Mouse (Mus musculus) midbrain, postnatal 0 days (tissue): Measurements from ENCODE around the gene Cux2. TPM values are rescaled to one million over a fixed set of nuclear protein-coding genes. Genes with fewer than 3 reads are reported as not detected.

Experiments
- ATAC-seq: fragments of 200-750 bp; cut with Nextera tagmentation; 2 replicates; pipeline ENCODE4 v1.8.0; 2017; ENCODE audit warnings: moderate number of reproducible peaks, mild to moderate bottlenecking, moderate TSS enrichment, moderate library complexity; ENCODE audit not compliant: low FRiP score
- DNase-seq: peaks from one replicate; pipeline ENCODE4 v3.0.0-alpha.2; 2015; ENCODE audit warnings: low spot score
- H3K27ac ChIP-seq: fragments of 300-500 bp; sonication (generic); 2 replicates; pipeline ENCODE4 v1.5.1; 2014; ENCODE audit warnings: low read depth, mild to moderate bottlenecking, low read length, mixed read lengths
- H3K27me3 ChIP-seq: fragments of 300-500 bp; sonication (generic); 2 replicates; pipeline ENCODE4 v1.6.1; 2014; ENCODE audit warnings: low read length, control low read depth, mixed read lengths; ENCODE audit not compliant: insufficient read depth
- H3K36me3 ChIP-seq: fragments of 300-500 bp; sonication (generic); 2 replicates; pipeline ENCODE4 v1.6.1; 2014; ENCODE audit warnings: low read length, control low read depth, mixed read lengths; ENCODE audit not compliant: insufficient read depth
- H3K4me1 ChIP-seq: fragments of 300-500 bp; sonication (generic); 2 replicates; pipeline ENCODE4 v1.6.1; 2014; ENCODE audit warnings: mild to moderate bottlenecking, control low read depth, antibody characterized with exemption, low read length, mixed read lengths; ENCODE audit not compliant: insufficient read depth
- H3K4me2 ChIP-seq: fragments of 300-500 bp; sonication (generic); 2 replicates; pipeline ENCODE4 v1.6.1; 2014; ENCODE audit warnings: low read depth, mild to moderate bottlenecking, low read length, mixed read lengths; ENCODE audit not compliant: poor library complexity, severe bottlenecking
- H3K4me3 ChIP-seq: fragments of 300-500 bp; sonication (generic); 2 replicates; pipeline ENCODE4 v1.5.1; 2014; ENCODE audit warnings: low read depth, mild to moderate bottlenecking, low read length, moderate library complexity
- H3K9ac ChIP-seq: fragments of 300-500 bp; sonication (generic); replicated peaks from 2 replicates; pipeline ENCODE4 v1.6.1; 2014; ENCODE audit warnings: mild to moderate bottlenecking, low read length, moderate library complexity, mixed read lengths; ENCODE audit not compliant: poor library complexity, severe bottlenecking
- H3K9me3 ChIP-seq: fragments of 300-500 bp; sonication (generic); 2 replicates; pipeline ENCODE4 v1.6.1; 2016; ENCODE audit warnings: low read length, control low read depth
- CTCF ChIP-seq: IDR thresholded peaks from 2 replicates; pipeline ENCODE4 v1.5.1; 2016; ENCODE audit warnings: antibody characterized with exemption, mild to moderate bottlenecking
- WGBS: fragments of 180-500 bp; shearing (Covaris S2); extraction: QIAGEN DNeasy Blood & Tissue Kit; methylation state at CpG from one replicate; pipeline ENCODE4 v1.1.7; 2014; 5-methylcytosine and 5-hydroxymethylcytosine counted together
- polyA plus RNA-seq: library from polyadenylated mRNA; unstranded; fragments of >200 nt; fragmentation: Nextera tagmentation; extraction: Ambion mirVana; gene quantifications from 2 replicates; pipeline ENCODE4 v1.2.1, GENCODE M21; 2015
- total RNA-seq: library from RNA; depleted of rRNA; stranded (reverse); fragments of >200 nt; gene quantifications from 2 replicates; pipeline ENCODE4 v1.2.3, GENCODE M21; 2014

The Cux2 gene
- total and polyA plus RNA-seq, 2 experiments from 2014 or later: 17.4 to 40.1 TPM

DNA sequence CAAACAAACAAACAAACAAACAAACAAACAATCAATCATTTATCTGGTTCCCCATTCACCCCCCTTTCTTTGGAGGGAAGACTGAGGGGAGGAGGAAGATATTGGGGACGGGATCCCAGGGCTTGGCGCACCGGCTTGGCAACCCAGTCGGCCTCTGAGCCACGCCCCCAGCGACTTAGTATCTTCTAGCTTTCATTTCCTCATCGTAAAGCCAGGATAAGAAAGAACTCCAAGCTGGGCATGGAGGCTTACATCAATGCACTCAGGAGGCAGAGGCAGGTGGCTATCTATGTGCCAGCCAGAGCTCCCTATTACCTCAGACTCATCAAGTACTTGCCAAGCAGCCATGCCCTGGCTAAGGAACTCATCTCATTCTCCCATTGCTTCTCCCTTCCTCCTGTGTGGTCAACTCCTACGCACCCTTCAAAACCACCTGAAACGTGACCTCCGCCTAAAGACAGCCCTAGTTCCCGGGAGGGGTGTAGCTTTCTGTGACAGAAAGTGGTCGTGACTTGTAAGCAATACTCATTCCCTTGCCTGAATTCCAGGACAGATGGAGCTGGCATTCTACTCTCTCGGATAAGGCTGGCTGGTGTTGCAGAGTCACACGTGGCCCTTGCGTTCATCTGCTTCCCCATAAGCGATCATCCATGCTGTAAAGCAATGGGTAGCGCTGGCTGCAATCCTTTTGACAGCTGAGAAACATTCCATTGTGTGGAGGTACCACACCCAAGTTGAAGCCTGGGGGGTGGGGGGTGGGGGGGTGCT, 206.6 kb downstream of the Cux2 start:
- no peak overlapping the region for H3K27ac ChIP-seq
- H3K9ac ChIP-seq: no peak overlapping the region
- peak overlapping the region; percentile 41; the same call in 1 of the 2 replicates for H3K4me3 ChIP-seq
- 18% methylated on average over 17 of the region's 17 CpGs for whole genome bisulfite sequencing
- H3K9me3 ChIP-seq: no peaks in the 10 kb centered on the region
- no peaks in the 10 kb centered on the region; the same call in 1 of the 2 replicates for H3K4me1 ChIP-seq
- peaks cover 13% of the 10 kb centered on the region; the same call in 1 of the 2 replicates for H3K27me3 ChIP-seq
- H3K4me2 ChIP-seq: peak overlapping the region; percentile 61
- DNase-seq (no peak), ATAC-seq (no peak)
- TF ChIP-seq CTCF: no peak
- H3K36me3 ChIP-seq: no peaks in the 10 kb centered on the region

DNA sequence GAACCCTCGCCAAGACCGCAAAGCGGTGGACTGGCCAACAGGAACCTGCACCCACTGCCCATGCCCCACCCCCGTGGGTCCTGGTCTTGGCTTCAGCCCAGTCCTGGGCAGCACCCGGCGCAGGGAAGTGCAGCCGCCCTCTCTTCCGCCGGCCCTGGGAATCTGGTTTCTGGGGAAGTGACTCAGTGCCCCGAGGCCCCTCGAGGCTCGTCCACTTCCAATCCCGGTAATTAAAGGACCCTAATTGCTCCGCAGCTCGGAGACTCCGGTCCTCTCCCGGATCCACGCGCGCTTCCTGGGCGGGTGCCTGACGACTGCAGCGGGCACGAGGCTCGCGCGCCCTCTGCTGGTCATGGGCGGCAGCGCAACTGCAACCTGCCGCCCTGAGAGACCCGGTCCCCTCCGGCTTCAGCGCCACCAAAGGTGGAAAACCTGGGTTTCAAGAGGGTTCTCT, 207.2 kb downstream of the Cux2 start:
- peak; percentile 72 for DNase-seq
- peak overlapping the region; percentile 36 for H3K9ac ChIP-seq
- H3K36me3 ChIP-seq: no peaks in the 10 kb centered on the region
- peak; percentile 96 for TF ChIP-seq CTCF
- peak overlapping the region; percentile 61 for H3K4me2 ChIP-seq
- WGBS: under 1% methylated on average over 33 of the region's 33 CpGs
- H3K4me3 ChIP-seq: peak overlapping the region; percentile 41
- 0 out of 2 replicates have a peak, but pooled peaks have one; percentile 41 for ATAC-seq
- H3K4me1 ChIP-seq: no peaks in the 10 kb centered on the region; the same call in 1 of the 2 replicates
- H3K9me3 ChIP-seq: no peaks in the 10 kb centered on the region
- H3K27ac ChIP-seq: no peak overlapping the region
- H3K27me3 ChIP-seq: peaks cover 14% of the 10 kb centered on the region; the same call in 1 of the 2 replicates

DNA sequence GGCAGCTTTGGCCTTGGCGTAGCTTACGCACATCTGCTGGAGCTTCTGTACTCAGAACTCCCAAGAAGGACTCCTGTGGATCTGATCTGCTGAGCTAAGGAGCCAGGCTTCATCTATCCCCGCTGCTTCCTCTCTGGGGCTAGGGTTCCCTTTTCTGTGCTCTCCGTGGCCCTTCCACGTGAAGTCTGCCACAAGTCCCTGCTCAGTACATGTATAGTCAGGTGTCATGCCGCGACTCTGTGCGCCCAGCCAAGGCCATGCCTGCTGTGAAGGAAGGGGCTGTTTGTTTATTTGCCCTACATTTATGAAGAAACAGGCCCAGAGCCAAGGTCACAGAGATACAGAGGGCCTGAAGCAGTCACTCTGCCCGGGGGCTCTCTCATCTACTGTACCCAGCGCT, 207.9 kb downstream of the Cux2 start:
- no peak for TF ChIP-seq CTCF
- Histone ChIP-seq H3K9ac (no peak overlapping the region), H3K9me3 (no peaks in the 10 kb centered on the region), H3K27ac (no peak overlapping the region), H3K4me1 (peaks cover 6% of the 10 kb centered on the region), H3K27me3 (peaks cover 21% of the 10 kb centered on the region; the same call in 1 of the 2 replicates), H3K36me3 (no peaks in the 10 kb centered on the region), H3K4me2 (no peak overlapping the region), H3K4me3 (no peak overlapping the region)
- ATAC-seq: no peak
- no peak for DNase-seq
- 53% methylated on average over 10 of the region's 10 CpGs for WGBS

- H3K9me3 ChIP-seq: no peaks in the 10 kb centered on the region
- peaks cover 21% of the 10 kb centered on the region; the same call in 1 of the 2 replicates for H3K27me3 ChIP-seq
- no peak overlapping the region for H3K4me2 ChIP-seq
- H3K4me3 ChIP-seq: no peak overlapping the region
- H3K27ac ChIP-seq: no peak overlapping the region
- ATAC-seq (no peak), DNase-seq (no peak)
- WGBS: 91% methylated on average over 9 of the region's 9 CpGs
- H3K9ac ChIP-seq: no peak overlapping the region
- H3K4me1 ChIP-seq: peaks cover 6% of the 10 kb centered on the region
- no peaks in the 10 kb centered on the region for H3K36me3 ChIP-seq
- TF ChIP-seq CTCF: no peak
These were observed 208.4 kb downstream of the Cux2 start for GRCm38 (mm10) chr5:121841516-121841915.

GRCm38 (mm10) chr5:121839128-121839473, 210.8 kb downstream of the Cux2 start:
- H3K9me3 ChIP-seq: no peaks in the 10 kb centered on the region
- peak overlapping the region; percentile 94 for H3K4me2 ChIP-seq
- TF ChIP-seq CTCF: no peak
- DNase-seq (no peak), ATAC-seq (no peak)
- H3K27ac ChIP-seq: no peak overlapping the region
- peaks cover 14% of the 10 kb centered on the region for H3K4me1 ChIP-seq
- peak overlapping the region; percentile 25; the same call in 1 of the 2 replicates for H3K9ac ChIP-seq
- peak overlapping the region; percentile 76; the same call in 1 of the 2 replicates for H3K4me3 ChIP-seq
- WGBS: 42% methylated on average over 7 of the region's 7 CpGs
- H3K27me3 ChIP-seq: peaks cover 25% of the 10 kb centered on the region
- H3K36me3 ChIP-seq: no peaks in the 10 kb centered on the region
